Mouse (Mus musculus): ENCODE results near the gene Tfap2b.

The Tfap2b gene

DNA sequence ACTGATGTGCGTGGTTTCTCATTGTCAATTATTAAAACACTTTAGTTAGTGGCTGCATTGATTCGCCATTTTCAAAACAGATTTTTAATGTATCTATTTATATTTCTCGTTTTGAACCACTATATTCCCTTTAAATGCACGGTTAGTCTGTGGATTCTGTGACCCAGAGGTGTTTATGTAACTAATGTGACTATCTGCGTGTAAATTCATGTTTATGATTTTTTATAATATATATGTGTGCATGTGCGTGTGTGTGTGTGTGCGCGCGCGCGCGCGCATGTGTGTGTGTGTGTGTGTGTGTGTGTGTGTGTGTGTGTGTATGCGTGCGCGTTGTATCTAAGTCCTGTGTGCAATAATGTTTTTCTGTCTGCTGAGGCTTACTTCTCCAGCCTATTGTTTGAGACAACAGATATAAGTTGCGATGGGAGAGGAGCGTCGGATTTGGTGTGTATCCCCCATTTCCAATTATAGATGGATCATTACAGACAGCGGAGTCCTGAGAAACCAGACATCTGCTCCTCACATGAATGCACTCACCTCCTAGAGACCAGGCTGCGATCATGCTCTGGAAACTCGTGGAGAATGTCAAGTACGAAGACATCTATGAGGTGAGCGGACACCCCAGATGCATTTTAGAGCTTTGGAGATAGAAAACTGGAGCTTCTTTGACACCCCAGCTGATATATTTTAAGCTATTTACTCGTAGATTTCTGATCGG, at the start of gene Tfap2b:
Tfap2b (plus strand) TSS at position 274 of the 718 bp plus-strand sequence.
- no peak for DNase-seq (ENCODE audit: low spot score)

DNA sequence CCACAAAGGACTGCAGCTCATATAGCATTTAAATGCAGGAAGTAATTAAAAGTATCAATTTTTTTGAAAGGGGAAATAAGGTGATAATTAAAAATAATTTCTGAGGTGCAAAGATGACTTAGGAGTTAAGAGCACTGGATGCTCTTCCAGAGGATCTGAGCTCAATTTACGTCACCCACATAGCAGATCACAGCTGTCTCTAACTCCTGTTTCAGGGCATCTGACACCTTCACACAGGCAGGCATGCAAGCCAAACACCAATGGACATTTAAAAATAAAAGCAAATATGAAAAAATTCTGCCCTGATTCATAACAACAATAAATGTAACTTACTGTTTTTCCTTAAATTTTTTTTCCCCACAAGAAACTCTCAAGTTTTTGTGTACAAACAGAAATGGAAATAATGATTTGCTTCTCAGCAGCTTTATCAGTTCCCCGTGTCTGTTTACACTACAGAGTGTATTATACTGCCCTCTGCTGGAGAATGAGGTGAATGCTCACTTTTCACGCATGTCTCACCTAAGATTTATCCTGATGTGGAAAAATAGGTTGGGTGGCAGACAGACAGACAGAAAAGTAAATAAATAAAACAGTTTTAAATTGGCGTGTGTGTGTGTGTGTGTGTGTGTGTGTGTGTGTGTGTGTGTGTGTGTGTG, 29.8 kb upstream of the Tfap2b start:
- DNase-seq (ENCODE audit: low spot score), result peak; percentile 2

DNA sequence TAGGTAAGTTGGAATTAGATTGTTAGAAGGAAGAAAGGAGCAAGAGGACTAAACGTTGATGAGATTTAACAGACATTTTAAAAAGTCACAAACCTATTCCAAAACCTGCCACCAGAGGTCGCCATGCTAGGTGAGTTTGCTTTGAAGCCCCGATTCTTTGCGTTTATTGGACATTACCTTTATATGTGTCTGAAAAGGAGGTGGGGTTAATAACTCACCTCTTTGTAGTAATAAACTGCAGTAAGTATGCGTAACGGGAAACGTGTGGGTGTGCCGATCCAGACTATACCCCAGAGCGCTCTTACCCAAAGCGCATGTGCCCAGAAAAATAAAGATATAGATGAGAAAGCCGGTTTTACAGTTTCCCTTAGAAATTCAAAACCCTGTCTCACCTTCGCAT, 3.1 kb upstream of the Tfap2b start:
- DNase-seq (ENCODE audit: low spot score), result peak; percentile 1

DNA sequence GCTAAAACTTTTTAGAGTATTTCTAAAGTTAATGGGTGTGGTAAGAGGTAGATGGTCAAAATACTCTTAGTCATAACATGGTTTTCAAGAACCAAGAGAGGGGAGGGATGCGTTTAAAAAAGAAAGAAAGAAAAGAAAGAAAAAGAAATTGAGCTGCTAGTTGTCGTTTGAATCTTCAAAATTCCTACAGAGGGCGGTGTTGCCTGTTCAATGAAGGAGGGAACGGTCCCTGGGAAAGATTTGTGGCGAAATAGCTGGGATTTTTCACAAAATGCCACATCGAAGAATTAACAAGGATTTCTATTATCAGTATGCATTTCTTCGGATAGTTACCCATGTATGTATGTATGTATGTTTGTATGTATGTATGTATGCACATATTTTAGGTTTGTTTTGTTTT, 2.5 kb upstream of the Tfap2b start:
- DNase-seq (ENCODE audit: low spot score), result no peak

DNA sequence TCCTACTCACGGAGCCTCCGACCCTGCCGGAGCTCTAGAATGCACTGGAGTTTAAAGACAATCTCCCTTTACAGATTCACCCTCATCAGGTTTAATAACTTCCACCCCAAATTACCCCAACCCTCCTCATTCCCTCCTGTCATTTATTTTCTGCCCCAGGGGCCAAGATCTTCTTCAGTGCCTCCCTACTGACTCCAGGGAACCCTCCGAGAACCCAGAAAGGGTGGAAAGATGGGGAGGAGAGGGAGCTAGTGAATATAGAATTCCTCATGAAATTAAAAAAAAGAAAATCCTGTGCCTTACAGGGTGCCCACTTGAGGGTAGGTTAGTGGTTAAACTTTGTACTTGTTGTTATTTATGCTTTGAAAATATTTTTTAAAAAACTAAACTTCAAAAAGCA, 1.1 kb upstream of the Tfap2b start:
- DNase-seq (ENCODE audit: low spot score), result no peak

DNA sequence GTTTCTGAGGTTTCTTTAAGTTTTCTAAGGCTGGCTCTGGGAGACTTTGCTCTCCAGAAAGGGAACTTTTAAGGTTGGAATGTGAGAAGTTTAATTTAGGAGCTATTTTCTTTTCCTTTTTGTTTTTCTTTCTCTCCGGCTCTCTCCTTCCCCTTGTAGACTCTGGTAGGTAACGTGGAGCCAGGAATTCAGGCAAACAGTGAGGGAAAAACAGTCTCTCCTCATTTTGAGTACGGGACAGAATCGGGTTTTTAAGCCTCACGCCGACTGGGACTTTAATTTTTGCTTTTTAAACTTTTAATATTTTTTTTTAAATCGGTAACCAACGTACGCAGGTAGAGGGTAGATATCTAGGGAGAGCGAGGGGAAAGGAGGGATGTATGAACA, 638 bp downstream of the Tfap2b start:
- no peak for DNase-seq (ENCODE audit: low spot score)

DNA sequence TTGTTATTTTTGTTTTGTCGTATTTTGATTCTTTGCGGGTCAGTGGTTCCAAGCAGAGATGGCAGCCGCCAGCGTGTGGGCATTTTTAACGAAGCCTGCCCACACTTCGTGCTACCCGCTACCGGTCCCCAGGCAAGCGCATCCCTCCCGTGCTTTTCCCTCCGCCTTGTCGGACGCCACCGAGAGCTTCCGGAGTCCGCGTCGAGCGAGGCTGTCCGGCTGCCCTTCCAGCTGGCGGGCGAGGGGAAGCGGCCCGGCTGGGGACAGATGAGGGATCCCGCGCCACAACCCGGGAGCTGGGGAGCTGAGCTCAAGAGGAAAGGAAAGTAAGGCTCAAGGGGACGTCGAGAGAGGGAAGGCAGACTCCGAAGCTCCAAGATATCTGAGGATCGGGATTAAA, 1.1 kb downstream of the Tfap2b start:
- no peak for DNase-seq (ENCODE audit: low spot score)

DNA sequence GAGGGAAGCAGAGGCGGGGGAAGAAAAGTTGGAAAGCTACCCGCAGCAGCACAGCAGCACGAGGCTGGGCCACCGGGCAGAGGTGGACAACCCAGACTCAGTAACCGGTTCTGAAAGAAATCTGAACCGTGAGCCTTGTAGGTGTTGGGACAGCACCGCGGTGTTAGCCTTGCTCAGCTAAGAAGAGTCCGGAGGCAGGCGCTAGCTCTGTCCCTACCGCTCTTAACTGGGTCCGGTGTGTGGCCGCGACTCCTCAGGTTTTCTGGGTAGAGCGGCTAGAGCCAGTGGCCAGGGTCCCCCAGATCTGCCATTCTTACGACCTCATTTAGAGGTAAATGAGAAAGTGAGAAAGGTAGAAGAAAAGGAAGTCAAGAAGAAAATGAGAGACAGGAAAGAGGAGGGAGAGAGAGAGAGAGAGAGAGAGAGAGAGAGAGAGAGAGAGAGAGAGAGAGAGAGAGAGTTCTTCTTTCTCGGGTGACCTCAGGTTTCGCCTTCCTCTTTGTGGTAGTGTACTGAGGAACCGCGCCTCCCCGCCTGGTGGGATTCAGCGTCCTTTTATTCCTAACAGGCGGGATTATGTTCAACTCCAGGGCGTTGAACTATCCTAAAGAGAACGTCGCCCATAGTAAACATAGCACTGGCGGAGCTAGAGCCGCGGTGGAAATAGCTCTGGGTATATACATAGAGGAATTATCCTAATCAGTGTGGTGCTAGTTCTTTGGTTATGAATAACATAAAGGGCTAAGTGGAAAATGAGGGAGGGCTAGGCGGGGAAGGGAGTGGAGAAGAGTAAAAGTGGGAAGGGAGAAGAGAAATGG, 1.7 kb downstream of the Tfap2b start:
- no peak for DNase-seq (ENCODE audit: low spot score)

DNA sequence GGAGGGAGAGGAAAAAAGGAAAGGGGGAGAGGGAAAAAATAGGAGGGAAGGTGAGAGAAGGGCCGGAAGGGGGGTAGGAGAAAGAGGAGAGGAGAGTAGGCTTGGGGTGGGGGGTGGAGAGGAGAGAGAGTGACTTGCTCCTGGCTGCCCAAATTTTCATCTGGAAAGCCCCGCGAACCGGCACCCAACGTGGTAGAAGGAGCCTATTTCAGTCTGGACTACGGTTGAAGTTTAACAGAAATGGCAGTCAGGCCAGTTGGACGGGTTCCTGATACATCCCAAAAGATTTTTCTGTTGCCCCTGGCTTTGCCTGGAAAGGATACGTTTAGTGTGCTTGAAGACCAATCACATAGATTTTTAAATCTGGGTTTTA, 2.3 kb downstream of the Tfap2b start:
- no peak for DNase-seq (ENCODE audit: low spot score)

DNA sequence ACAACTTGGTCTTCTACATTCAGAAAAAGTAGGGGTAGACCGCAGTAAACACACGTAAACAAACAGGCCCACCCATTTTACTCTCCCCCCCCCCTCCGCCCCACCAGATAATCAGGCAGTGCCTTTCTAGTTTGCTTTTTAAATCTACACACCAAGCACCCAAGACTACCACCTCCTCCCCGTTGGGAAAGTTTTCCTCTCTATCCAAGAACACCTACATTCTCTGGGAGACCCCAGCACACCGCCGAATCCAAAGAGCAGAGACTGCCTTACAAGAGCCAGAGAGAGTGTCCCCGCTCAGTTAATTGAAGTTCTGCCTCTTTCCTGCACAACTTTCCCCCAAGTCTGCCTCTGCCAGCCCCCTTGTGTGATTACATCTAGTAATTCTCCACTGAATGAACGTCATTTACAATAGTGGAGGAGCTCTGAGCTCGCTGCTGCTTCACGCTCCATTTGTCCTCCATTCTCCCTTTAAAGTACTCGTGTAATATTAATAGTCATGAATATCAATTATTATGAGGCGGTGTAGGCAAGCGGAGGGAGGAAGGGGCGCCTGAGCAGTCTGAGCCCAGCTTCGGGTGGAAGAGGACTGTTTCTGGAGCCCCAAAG, 2.9 kb downstream of the Tfap2b start:
- no peak for DNase-seq (ENCODE audit: low spot score)

DNA sequence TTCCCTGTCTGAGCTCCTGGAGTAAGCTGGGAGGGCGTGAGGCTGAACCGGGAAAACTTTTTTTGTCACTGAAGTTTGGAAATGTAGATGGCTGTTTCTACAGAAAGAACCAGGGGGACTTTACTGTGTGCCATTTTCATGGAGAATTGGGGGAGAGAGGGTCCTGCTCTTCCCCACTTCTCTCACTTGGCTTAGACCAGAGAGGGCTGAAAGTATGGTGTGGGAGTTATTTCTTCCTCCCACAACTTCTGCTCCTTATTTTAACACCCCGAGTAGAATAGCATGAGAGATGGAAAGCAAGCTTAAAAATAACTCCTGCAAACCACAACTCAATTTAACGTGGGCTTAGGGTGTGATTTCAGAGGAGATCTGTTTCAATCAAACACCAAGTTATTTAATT, 4.0 kb downstream of the Tfap2b start:
- DNase-seq (ENCODE audit: low spot score), result no peak

DNA sequence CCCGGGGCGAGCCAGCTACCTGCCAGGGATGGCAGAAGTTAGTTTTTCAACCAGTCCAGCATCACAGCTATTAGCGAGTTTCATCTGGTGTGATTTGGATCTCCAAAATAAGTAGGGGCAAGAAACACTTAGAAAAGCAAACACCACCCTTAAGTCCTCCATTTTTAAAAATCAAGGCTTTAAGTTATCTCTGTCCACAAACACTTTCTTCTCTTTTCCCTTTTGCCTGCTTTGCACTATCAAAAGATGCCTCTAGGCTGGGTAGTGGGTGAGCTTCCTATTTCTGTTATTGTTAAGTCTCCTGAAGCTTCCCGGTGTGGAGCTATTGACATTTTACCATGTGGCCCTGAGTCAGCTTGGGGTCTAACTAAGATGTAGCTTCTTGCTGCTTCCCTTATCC, 4.5 kb downstream of the Tfap2b start:
- no peak for DNase-seq (ENCODE audit: low spot score)

DNA sequence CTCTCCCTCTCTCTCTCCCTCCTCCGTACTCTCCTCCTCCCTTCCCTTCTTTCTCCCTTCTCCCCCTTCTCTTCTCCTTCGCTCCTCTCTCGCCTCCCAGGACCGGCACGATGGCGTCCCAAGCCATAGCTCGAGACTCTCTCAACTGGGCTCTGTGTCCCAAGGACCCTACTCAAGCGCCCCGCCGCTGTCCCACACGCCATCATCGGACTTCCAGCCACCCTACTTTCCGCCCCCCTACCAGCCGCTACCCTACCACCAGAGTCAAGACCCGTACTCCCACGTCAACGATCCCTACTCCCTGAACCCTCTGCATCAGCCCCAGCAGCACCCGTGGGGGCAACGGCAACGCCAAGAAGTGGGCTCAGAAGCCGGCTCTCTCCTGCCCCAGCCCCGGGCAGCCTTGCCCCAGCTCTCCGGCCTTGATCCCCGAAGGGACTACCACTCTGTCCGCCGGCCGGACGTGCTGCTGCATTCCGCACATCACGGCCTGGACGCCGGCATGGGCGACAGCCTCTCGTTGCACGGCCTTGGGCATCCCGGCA, 5.2 kb downstream of the Tfap2b start:
- no peak for DNase-seq (ENCODE audit: low spot score)

DNA sequence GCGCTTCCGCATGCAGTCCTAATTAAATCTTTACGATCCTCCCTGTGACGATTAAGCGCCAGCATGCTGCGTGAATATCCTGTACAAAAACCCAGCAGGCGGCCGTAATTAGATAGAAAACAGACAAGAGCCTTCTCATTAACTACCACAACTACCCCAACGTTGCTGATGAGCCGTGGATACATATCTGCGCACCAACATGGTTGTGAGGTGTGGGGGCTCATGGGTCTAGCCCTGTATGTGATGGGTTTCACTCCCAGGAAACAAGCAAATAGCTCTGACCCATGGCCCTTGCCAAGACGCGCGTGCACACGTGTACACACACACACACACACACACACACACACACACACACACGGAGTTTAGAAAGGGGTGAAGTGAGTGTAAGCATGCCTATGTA, 8.7 kb downstream of the Tfap2b start:
- no peak for DNase-seq (ENCODE audit: low spot score)

DNA sequence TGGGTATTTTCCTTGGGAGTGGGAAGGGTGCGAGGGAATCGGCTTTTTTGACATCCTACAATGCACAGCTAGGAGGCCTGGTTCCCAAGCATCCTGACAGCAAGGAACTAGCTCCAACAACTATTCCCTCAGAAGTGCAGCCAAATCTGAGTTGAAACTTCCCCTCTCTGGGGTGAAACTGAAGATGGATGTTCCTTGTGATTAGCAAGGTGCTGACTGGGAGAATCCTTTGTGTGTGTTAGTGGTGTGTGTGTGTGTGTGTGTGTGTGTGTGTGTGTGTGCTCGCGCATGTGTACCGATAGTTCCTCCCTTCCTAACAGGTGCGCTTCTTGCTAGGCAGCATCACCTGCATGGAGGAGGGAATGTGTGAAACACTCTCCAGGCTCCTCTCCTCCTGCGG, 9.5 kb downstream of the Tfap2b start:
- DNase-seq (ENCODE audit: low spot score), result no peak

DNA sequence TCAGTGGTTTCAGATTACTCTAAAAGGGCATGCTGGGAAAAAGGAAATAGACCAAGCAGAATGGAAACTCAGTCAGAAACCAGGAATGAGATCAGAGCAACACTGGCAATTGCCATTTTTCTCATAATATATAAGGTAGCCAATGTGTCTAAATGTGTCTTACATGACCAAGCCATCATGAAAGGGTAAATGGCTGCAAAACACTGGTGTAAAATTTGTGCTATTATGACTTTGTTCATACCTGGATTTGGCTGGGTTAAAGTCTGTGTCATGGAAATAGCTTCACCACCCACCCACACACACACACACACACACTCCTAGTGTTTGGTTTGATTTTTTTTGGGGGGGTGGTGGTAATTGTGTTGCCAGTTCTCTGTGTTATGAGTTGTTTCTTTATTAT, 10.7 kb downstream of the Tfap2b start:
- DNase-seq (ENCODE audit: low spot score), result no peak

DNA sequence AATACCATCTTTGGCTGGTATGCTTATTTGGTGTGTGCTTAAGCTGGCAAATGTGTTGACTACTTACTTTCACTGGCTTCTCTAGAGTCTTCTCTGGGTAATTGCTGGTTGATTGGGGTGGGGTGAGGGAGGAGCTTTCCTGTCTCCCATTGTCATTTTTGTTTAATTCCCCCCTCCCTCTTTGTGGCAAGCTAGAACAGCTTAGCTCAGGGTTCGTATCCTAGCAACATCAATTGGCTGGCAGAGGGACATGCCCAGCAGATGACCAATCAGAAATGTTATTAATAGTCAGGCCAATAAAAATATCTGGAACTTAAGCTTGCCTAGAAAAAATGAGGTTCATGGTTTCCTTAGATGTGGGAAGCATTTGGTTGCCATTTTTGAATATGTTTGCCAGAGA, 11.8 kb downstream of the Tfap2b start:
- DNase-seq (ENCODE audit: low spot score), result no peak

DNA sequence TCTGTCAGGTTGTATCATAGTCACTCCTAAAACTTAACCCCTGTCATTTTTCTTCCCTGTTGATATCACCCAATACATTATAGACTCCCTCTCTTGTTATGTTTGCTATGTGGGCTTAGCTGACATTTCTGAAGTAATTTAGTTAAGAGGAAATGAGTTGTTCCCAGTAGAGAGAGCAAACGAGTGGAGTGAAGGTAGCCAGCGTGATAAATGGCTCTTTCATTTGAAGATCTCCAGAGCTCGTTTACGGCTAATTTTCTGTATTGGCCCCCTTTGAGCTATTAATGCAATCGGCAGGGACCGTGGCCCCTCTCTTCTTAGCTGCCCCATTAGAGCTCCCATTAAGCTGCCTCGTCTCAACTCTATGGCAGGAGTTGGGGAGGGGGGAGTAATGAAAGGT, 12.9 kb downstream of the Tfap2b start:
- no peak for DNase-seq (ENCODE audit: low spot score)

DNA sequence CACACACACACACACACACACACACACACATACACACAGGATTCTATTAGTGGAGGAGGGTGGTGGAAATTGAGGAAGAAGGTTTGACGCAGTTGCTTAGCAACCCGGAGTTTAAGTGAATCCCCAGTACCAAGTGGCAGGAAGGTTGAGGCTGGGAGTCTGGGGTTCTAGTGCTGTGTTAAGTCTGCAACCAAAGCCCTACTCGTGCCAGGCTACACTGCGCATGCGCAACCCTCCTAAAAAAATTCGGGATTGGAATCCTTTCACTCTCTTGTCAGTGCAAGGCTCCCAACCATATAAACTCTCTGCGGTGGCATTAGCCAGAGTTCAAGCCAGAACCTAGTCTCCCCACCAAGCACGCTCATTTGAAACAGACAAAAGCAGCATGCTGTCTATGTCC, 18.0 kb downstream of the Tfap2b start:
- DNase-seq (ENCODE audit: low spot score), result no peak

DNA sequence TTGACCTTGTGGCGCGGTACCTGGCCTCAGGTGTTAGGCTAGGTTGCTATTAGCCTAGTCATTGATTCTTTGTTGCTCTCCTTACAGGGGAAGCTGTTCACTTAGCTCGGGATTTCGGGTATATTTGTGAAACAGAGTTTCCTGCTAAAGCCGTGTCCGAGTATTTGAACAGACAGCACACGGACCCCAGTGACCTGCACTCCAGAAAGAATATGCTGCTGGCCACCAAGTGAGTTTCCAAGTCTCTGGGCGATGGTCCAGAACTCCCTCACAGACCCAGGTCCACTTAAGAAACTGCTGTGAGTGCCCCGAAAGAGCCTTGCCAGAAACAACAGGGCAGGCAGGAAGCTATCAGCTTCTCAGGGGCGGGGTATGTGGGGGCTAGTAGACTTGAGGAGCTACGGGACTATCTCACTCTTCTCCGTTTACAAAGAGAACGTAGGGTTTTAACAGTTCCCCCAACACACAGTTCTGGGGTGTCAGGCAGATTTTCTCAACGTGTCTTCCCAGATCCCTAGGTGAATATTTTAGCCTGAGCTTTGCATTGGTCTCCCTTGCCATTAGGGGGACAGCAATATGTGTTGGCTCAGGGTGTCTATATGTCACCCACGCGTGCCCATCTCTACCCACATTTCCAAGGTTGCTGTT, 22.3 kb downstream of the Tfap2b start:
- DNase-seq (ENCODE audit: low spot score), result no peak

DNA sequence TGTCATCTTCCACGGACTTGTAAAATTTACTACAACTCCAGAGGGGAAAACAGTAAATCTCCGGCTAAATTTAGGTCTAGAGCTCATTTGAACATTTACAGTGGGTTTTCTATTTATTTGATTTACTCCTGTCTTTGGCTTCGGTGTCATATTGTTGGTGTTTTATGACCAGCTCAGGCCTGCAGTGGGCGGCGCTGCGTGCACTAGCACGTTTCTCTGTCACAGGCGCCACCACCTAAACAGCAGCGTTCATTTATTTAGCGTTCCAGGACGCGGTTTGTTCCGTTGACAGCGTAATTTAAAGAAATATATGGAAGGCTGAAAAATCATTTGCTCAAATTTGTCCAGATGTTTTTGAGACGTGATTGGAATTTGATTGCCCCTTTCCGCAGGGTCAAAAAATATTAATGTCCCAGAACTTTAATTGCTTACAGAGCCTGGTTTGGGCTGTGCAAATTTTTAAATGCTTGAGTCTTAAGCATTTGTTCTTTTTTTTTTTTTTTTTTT, 22.9 kb downstream of the Tfap2b start:
- DNase-seq (ENCODE audit: low spot score), result no peak

DNA sequence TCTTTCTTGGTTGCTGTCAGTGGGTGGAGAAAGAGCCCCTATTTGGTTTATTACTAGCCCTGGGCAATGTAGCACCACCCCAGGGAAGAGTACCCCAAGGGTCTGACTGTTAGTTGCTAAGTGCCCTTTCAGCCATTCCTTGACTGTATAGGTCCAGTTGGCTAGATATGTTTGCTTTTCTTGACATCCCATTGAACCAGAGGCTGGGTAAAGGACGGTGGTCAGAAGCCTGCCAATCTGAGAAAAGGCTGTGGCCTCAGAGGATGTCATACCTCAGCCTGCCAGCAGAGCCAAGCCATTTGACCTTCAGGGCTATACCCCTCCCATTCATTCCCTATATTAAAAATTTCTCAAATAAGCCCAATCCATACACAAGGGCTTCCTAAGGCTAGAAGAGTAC, 24.0 kb downstream of the Tfap2b start:
- no peak for DNase-seq (ENCODE audit: low spot score)

Measured in lung, postnatal 25 days (tissue).